Mouse (Mus musculus) C2C12 (cell line): ENCODE measurements at regions not wholly inside any gene's neighbourhood (a gene's known extent, or its start where the extent isn't known, plus 50 kb on each side); places are given as distances from the start of the nearest gene placed in this dataset.

Experiments used
- CEBPB ChIP-seq: IDR thresholded peaks from one replicate; pipeline ENCODE4 v1.6.1; 2011; ENCODE audit warnings: low read depth, mild to moderate bottlenecking, control low read depth, moderate library complexity
- CTCF ChIP-seq: IDR thresholded peaks from one replicate; pipeline ENCODE4 v1.5.1; 2011; ENCODE audit not compliant: control insufficient read depth, insufficient read depth, insufficient read length
- FOSL1 ChIP-seq: IDR thresholded peaks from one replicate; pipeline ENCODE4 v1.8.0; 2011; ENCODE audit warnings: mild to moderate bottlenecking, low read length; ENCODE audit not compliant: poor library complexity, insufficient read depth, severe bottlenecking
- MAX ChIP-seq: IDR thresholded peaks from one replicate; pipeline ENCODE4 v1.6.1; 2011; ENCODE audit warnings: mild to moderate bottlenecking, control low read depth
- MYOD1 ChIP-seq: IDR thresholded peaks from one replicate; pipeline ENCODE4 v1.6.1; 2011; ENCODE audit warnings: low read depth; ENCODE audit not compliant: control insufficient read depth, insufficient read length
- MYOG ChIP-seq: IDR thresholded peaks from one replicate; pipeline ENCODE4 v1.6.1; 2011; ENCODE audit not compliant: control insufficient read depth, insufficient read length; ENCODE audit errors: extremely low read depth
- USF1 ChIP-seq: IDR thresholded peaks from one replicate; pipeline ENCODE4 v1.6.1; 2011; ENCODE audit warnings: low read depth, mild to moderate bottlenecking, control low read depth, moderate library complexity

- no peak for TF ChIP-seq CTCF
- no peak for TF ChIP-seq MYOD1
- TF ChIP-seq FOSL1 = no peak
- TF ChIP-seq CEBPB = no peak
- no peak for TF ChIP-seq USF1
- no peak for TF ChIP-seq MAX
- TF ChIP-seq MYOG = no peak
Measured at GRCm38 (mm10) chr19:29862808-29863207, 50.0 kb upstream of the Ranbp6 start.
